Mouse (Mus musculus) kidney, adult 2 months (tissue): ENCODE measurements around the gene Timm17b. TPM values are rescaled to one million over a fixed set of nuclear protein-coding genes. Genes with fewer than 3 reads are reported as not detected.
"Not testable (repeated sequence)": the region's sequence is repeated elsewhere in the genome, so short reads cannot be mapped to it uniquely, and the experiment has no call there.

Source experiments
- DNase-seq: peaks from one replicate; pipeline ENCODE4 v3.0.0; 2021
- H3K27ac ChIP-seq: fragments of 200-500 bp; 2 replicates; pipeline ENCODE4 v1.5.1; 2012; ENCODE audit warnings: low read depth, low read length, control low read depth, inconsistent platforms; ENCODE audit not compliant: insufficient read depth
- H3K27me3 ChIP-seq: fragments of 200-500 bp; replicated peaks from 2 replicates; pipeline ENCODE4 v1.6.1; 2012; ENCODE audit warnings: mild to moderate bottlenecking, moderate library complexity, low read length, inconsistent platforms; ENCODE audit not compliant: control insufficient read depth, insufficient read depth
- H3K36me3 ChIP-seq: fragments of 200-500 bp; 2 replicates; pipeline ENCODE4 v1.6.1; 2012; ENCODE audit warnings: mild to moderate bottlenecking, moderate library complexity, low read length, inconsistent platforms; ENCODE audit not compliant: control insufficient read depth, insufficient read depth
- H3K4me1 ChIP-seq: fragments of 200-500 bp; 2 replicates; pipeline ENCODE4 v1.6.1; 2011; ENCODE audit warnings: low read length; ENCODE audit not compliant: control insufficient read depth, insufficient read depth
- H3K4me3 ChIP-seq: fragments of 200-500 bp; 2 replicates; pipeline ENCODE4 v1.5.1; 2011; ENCODE audit warnings: mild to moderate bottlenecking, low read depth, low read length, control low read depth; ENCODE audit not compliant: insufficient read depth
- CTCF ChIP-seq: fragments of 200-500 bp; conservative IDR thresholded peaks from 2 replicates; pipeline ENCODE4 v1.5.1; 2011; ENCODE audit warnings: low read depth, mild to moderate bottlenecking, control low read depth, low read length, moderate library complexity, mixed read lengths; ENCODE audit not compliant: insufficient read depth, insufficient read length
- POLR2A ChIP-seq: fragments of 200-500 bp; IDR thresholded peaks from one replicate; pipeline ENCODE4 v1.6.1; 2011; ENCODE audit warnings: low read depth, low read length, control low read depth
- WGBS: fragments of 180-500 bp; shearing (Covaris S2); methylation state at CpG from one replicate; pipeline ENCODE4 v1.1.7; 2018; 5-methylcytosine and 5-hydroxymethylcytosine counted together
- polyA plus RNA-seq: library from polyadenylated mRNA; depleted of rRNA; stranded (reverse); fragments of >200 nt; gene quantifications from 2 replicates; pipeline ENCODE4 v1.2.3, GENCODE M21; 2012

Timm17b gene
- polyA plus RNA-seq, 1 experiment: 60.9 TPM

DNA sequence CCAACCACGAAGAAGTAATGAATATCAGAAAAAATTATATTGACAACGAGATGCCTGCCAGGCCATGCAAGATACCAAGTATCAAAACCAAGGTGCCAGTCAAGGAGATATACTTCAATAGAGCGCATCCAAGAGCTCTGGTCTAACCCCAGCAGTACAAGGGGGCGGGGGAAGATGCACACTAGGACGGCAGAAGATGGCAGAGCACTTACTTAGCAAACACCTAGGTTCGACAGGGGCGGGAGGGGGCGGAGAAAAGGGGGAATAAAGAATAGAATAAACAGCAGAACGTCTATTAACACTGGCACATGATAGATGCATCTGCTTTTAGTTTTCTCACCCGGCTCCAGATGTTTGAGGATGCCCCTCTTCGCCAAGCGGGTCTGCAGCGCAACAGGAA lies 946 bp upstream of the Timm17b start:
- H3K4me1 ChIP-seq: no peaks in the 10 kb centered on the region; the same call in 1 of the 2 replicates
- TF ChIP-seq POLR2A (no peak), CTCF (no peak)
- no peak for DNase-seq
- peak overlapping the region; percentile 76 for H3K4me3 ChIP-seq
- H3K27me3 ChIP-seq: no peaks in the 10 kb centered on the region
- peak overlapping the region; percentile 93; the same call in 1 of the 2 replicates for H3K27ac ChIP-seq
- H3K36me3 ChIP-seq: no peaks in the 10 kb centered on the region
- WGBS: 18% methylated on average over 10 of the region's 13 CpGs

GRCm38 (mm10) chrX:7904441-7904840 lies 5.3 kb downstream of the Timm17b start:
- H3K4me3 ChIP-seq: no peak overlapping the region
- TF ChIP-seq POLR2A (no peak), CTCF (no peak)
- 93% methylated on average over 5 of the region's 5 CpGs for WGBS
- no peaks in the 10 kb centered on the region for H3K4me1 ChIP-seq
- no peaks in the 10 kb centered on the region for H3K36me3 ChIP-seq
- no peak for DNase-seq
- no peak overlapping the region for H3K27ac ChIP-seq
- no peaks in the 10 kb centered on the region for H3K27me3 ChIP-seq

DNA sequence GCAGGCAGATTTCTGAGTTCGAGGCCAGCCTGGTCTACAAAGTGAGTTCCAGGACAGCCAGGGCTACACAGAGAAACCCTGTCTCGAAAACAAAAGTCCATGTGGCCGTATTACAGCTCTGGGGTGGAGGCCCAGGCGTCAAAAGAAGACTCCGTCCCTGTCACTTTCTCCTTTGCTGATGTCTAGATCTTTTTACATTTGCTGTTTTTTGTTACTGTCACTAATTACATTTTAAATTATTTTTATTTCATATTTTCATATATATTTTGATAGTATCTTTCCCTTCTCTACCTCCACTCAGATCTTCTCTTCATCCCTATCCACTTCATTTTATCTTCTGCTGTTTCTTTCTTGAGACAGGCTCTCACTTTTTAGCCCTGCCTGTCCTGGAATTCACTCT lies 8.6 kb downstream of the Timm17b start, which contains the start of gene Gm10491:
Gene Gm10491 (minus strand): TSS at position 101 of the 400 bp plus-strand sequence.
- no peak for TF ChIP-seq CTCF
- no peak for TF ChIP-seq POLR2A
- Histone ChIP-seq H3K27ac (no peak within 1 kb of the TSS), H3K27me3 (no peaks in the 10 kb centered on the region), H3K4me3 (no peak within 1 kb of the TSS), H3K36me3 (no peaks in the 10 kb centered on the region), H3K4me1 (no peaks in the 10 kb centered on the region)
- 94% methylated on average over 5 of the region's 5 CpGs for WGBS
- no peak for DNase-seq

GRCm38 (mm10) chrX:7909242-7909641 lies 10.1 kb downstream of the Timm17b start, which contains the start of gene Gm10490:
Gm10490 (plus strand) TSS chrX:7909542.
- DNase-seq, H3K27ac ChIP-seq, H3K27me3 ChIP-seq, H3K4me1 ChIP-seq, H3K4me3 ChIP-seq, H3K36me3 ChIP-seq: not testable (repeated sequence)
- 97% methylated on average over 4 of the region's 4 CpGs for WGBS

DNA sequence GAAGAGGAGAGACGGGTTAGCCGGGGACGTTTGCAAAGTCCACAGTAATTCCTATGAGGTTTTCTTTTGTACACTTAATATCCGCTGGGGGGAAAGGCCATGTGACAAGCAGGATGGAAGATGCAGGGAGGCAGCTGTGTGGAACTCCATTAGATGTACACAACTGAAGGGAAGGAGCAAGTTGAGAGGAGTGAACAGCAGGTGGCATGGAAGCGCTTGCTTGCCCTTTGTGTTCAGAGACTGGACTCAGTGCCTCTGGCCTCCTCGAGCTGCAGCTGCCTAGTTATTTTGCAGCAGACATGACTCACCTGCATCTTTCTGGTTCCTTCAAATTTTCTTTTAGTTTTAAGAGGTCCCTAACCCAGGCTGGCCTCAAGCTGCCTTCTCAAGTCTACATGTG lies 11.3 kb downstream of the Timm17b start:
- peak; percentile 14 for DNase-seq
- TF ChIP-seq POLR2A (no peak), CTCF (peak; percentile 33)
- Histone ChIP-seq H3K4me3 (no peak overlapping the region), H3K27me3 (no peaks in the 10 kb centered on the region), H3K4me1 (no peaks in the 10 kb centered on the region), H3K36me3 (no peaks in the 10 kb centered on the region), H3K27ac (no peak overlapping the region)
- WGBS: 46% methylated on average over 6 of the region's 6 CpGs

DNA sequence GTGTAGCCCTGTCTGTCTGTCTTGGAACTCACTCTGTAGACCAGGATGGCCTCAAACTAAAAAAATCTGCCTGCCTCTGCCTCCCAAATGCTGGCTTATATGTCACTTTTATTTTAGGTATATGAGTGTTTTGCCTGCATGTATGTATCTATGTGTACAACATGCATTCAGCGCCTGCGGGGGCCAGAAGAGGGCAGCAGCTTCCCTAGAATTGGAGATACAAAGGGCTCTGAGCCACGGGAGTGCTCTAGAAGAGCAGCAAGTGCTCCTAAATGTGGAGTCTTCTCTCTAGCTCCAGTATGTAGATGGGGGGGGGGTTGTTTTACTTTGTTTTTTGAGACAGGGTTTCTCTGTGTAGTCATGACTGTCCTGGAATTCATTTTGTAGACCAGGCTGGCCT lies 16.5 kb downstream of the Timm17b start:
- H3K27me3 ChIP-seq, H3K36me3 ChIP-seq, H3K27ac ChIP-seq, H3K4me3 ChIP-seq, H3K4me1 ChIP-seq: not testable (repeated sequence)
- peak; percentile 17; the same call in 1 of the 2 replicates for TF ChIP-seq CTCF
- DNase-seq: peak; percentile 32
- WGBS: 2% methylated on average over 3 of the region's 3 CpGs

- H3K27ac ChIP-seq, H3K4me3 ChIP-seq, DNase-seq, H3K4me1 ChIP-seq, H3K27me3 ChIP-seq, H3K36me3 ChIP-seq: not testable (repeated sequence)
- TF ChIP-seq CTCF: 0 out of 2 replicates have a peak, but pooled peaks have one; percentile 14
- WGBS: 79% methylated on average over 6 of the region's 6 CpGs
These were observed 18.8 kb downstream of the Timm17b start for GRCm38 (mm10) chrX:7917960-7918359.
